ENCODE assay signal across 38 mouse cellular contexts in the genomic region with DNA sequence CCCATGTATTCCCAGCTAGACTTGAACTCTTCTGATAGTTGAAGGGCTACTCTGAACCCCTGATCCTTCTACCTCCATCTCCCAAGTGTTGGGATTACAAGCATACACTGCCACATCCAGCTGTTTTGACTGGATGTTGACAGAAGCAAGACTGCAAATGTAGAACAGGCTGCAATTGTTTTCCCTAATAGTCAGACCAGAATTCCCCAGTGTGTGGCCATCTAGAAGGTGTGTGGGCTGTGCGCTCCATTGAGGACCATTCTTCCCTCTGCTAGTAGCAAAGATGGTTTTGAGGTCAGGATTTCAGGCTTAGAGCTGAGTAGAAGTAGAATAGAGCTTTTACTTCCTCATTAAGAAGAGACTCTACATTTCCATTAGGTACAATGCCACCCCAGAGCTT. TPM values are rescaled to one million over a fixed set of nuclear protein-coding genes. Genes with fewer than 3 reads are reported as not detected.
"Had no signal": no experiment of that assay in that cellular context is flagged by ENCODE, and none has a peak within 500 bp of the region (broad histone marks: within the 10 kb centered on the region; RNA-seq: fewer than 3 reads in every experiment).

No protein-coding gene starts in this region.

- H3K4me3 ChIP-seq: left cerebral cortex, adult 2 months; limb, embryonic 10.5 days; limb, embryonic 12.5 days; limb, embryonic 13.5 days; limb, embryonic 15.5 days; liver, embryonic 12.5 days; liver, embryonic 13.5 days; liver, embryonic 15.5 days; lung, embryonic 15.5 days; megakaryocyte, embryonic 14.5 days; midbrain, embryonic 10.5 days; midbrain, embryonic 12.5 days; midbrain, embryonic 13.5 days; midbrain, embryonic 15.5 days; myocyte; neural tube, embryonic 12.5 days had no signal

- DNase-seq: left cerebral cortex, postnatal 4 days; liver; liver, embryonic 13.5 days; liver, postnatal 0 days; lung, adult 18-20 months; lung, adult 2 months; lung, embryonic 14.5 days; lung, postnatal 10 days; lung, postnatal 14 days; lung, postnatal 36 days; lung, postnatal 4 days; midbrain, embryonic 14.5 days had no signal

- H3K9ac ChIP-seq: limb, embryonic 12.5 days; limb, embryonic 13.5 days; limb, embryonic 15.5 days; liver, embryonic 12.5 days; liver, embryonic 13.5 days; liver, embryonic 14.5 days; liver, embryonic 15.5 days; liver, postnatal 0 days; lung, embryonic 14.5 days; lung, embryonic 15.5 days; midbrain, embryonic 12.5 days; midbrain, embryonic 13.5 days; midbrain, embryonic 15.5 days; neural tube, embryonic 12.5 days had no signal

- H3K4me2 ChIP-seq: limb, embryonic 12.5 days; limb, embryonic 13.5 days; limb, embryonic 15.5 days; liver, embryonic 11.5 days; liver, embryonic 12.5 days; liver, embryonic 13.5 days; liver, embryonic 15.5 days; lung, embryonic 14.5 days; lung, embryonic 15.5 days; midbrain, embryonic 12.5 days; midbrain, embryonic 13.5 days; midbrain, embryonic 15.5 days; neural tube, embryonic 12.5 days had no signal

- ATAC-seq: liver, embryonic 12.5 days; liver, postnatal 0 days; lung, postnatal 0 days; midbrain, embryonic 13.5 days; midbrain, embryonic 15.5 days; midbrain, embryonic 16.5 days had no signal

- H3K4me1 ChIP-seq: limb, embryonic 10.5 days; limb, embryonic 12.5 days; limb, embryonic 13.5 days; limb, embryonic 15.5 days; liver, embryonic 12.5 days; liver, embryonic 13.5 days; liver, embryonic 15.5 days; lung, embryonic 15.5 days; megakaryocyte, embryonic 14.5 days; midbrain, embryonic 10.5 days; midbrain, embryonic 12.5 days; midbrain, embryonic 13.5 days; midbrain, embryonic 15.5 days; neural tube, embryonic 12.5 days had no signal

- H3K36me3 ChIP-seq: limb, embryonic 10.5 days; limb, embryonic 12.5 days; limb, embryonic 13.5 days; limb, embryonic 15.5 days; liver, embryonic 12.5 days; liver, embryonic 13.5 days; liver, embryonic 15.5 days; lung, embryonic 15.5 days; midbrain, embryonic 10.5 days; midbrain, embryonic 12.5 days; midbrain, embryonic 13.5 days; midbrain, embryonic 15.5 days; neural tube, embryonic 12.5 days had no signal

- H3K27ac ChIP-seq: left cerebral cortex, adult 2 months; limb, embryonic 10.5 days; limb, embryonic 12.5 days; limb, embryonic 13.5 days; limb, embryonic 15.5 days; liver, embryonic 12.5 days; liver, embryonic 13.5 days; liver, embryonic 14.5 days; liver, embryonic 15.5 days; lung, embryonic 15.5 days; macrophage; midbrain, embryonic 10.5 days; midbrain, embryonic 12.5 days; midbrain, embryonic 13.5 days; midbrain, embryonic 15.5 days; neural tube, embryonic 12.5 days had no signal

- H3K9me3 ChIP-seq: limb, embryonic 10.5 days; limb, embryonic 12.5 days; limb, embryonic 13.5 days; limb, embryonic 15.5 days; liver, embryonic 12.5 days; liver, embryonic 13.5 days; liver, embryonic 15.5 days; lung, embryonic 15.5 days; midbrain, embryonic 10.5 days; midbrain, embryonic 12.5 days; midbrain, embryonic 13.5 days; midbrain, embryonic 15.5 days; neural tube, embryonic 12.5 days had no signal

- H3K27me3 ChIP-seq: limb, embryonic 12.5 days; limb, embryonic 13.5 days; limb, embryonic 15.5 days; liver, embryonic 12.5 days; liver, embryonic 13.5 days; liver, embryonic 15.5 days; lung, embryonic 15.5 days; midbrain, embryonic 12.5 days; midbrain, embryonic 13.5 days; midbrain, embryonic 15.5 days; neural tube, embryonic 12.5 days had no signal

RNA-seq across cellular contexts. Expression of gene Pthlh, which starts 37.3 kb away (rescaled TPM):
- total RNA-seq: liver, adult 2 months; megakaryocyte progenitor cell, adult 5-6 weeks; megakaryocyte, adult 5-6 weeks; megakaryocyte-erythroid progenitor cell, adult 5-6 weeks; monocyte, adult 5-6 weeks had no signal
- polyA plus RNA-seq: liver, adult 2 months; liver, embryonic 13.5 days; liver, embryonic 14.5 days; liver, embryonic 15.5 days; liver, embryonic 16.5 days; liver, postnatal 0 days; macrophage had no signal
